Mouse (Mus musculus): ENCODE data around the gene Serinc2.

DNA sequence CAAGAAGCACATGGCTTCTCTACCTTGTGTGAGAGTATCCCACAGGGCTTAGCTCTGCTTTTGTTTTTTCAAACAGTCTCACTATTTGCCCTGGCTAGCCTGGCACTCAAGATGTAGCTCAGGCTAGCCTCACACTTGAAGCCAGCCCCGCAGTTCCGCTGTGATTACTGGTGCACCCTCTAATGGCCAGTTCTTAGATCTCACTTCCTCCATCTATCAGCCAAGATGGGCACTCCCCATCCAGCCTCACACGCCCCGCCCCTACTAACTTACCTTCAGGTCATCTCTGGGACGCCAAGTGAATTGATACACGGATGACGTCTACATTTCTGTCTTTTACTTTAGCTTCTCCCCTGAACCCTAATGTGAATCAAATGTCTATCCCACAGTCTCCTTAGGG lies 40.6 kb upstream of the Serinc2 start:
- TF ChIP-seq CTCF (IDR thresholded peaks at IDR 0.05; ENCODE audit: insufficient read depth, low read length): no peak
- TF ChIP-seq POLR2A (IDR thresholded peaks at IDR 0.05; ENCODE audit: borderline replicate concordance, extremely low read depth, low read depth, low read length): no peak
